24 mouse cellular contexts compared by ENCODE assay signal in the genomic region with DNA sequence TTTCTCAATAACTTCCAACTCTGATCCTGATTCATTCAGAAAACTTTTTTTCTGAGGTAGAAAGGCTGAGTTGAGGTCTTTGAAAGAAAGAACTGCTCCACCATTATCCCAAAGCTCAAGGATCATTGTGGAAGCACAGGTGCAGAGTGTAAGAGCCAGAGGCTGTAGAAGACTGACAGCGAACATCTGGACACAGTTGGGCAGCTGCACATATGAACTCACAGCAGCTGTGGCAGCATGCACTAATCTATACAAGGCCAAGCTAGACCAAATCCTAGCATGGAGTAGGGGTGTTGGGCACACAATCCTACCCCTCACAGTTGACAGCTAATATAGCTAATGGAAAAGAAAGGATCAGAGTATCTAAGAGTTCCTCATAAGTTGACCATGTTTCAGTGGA.
"Had no signal": no experiment of that assay in that cellular context is flagged by ENCODE, and none has a peak within 500 bp of the region (broad histone marks: within the 10 kb centered on the region; RNA-seq: fewer than 3 reads in every experiment).

No protein-coding gene starts in this region.

- ATAC-seq: hindbrain, postnatal 0 days; intestine, embryonic 16.5 days; liver, embryonic 12.5 days had no signal

- H3K9me3 ChIP-seq: heart, embryonic 13.5 days; heart, embryonic 15.5 days; hindbrain, embryonic 13.5 days; hindbrain, embryonic 15.5 days; kidney, embryonic 15.5 days; limb, embryonic 15.5 days; liver, embryonic 12.5 days had no signal

- DNase-seq: gastrocnemius, postnatal 14 days; gastrocnemius, postnatal 36 days; heart, adult 11 months; heart, adult 2 months; heart, postnatal 14 days; heart, postnatal 36 days; kidney, adult 11 months; kidney, adult 2 months; kidney, adult 9 months; kidney, postnatal 14 days; kidney, postnatal 36 days had no signal

- H3K9ac ChIP-seq: heart, embryonic 13.5 days; heart, embryonic 15.5 days; hindbrain, embryonic 13.5 days; hindbrain, embryonic 15.5 days; kidney, embryonic 15.5 days; limb, embryonic 15.5 days; liver, embryonic 12.5 days; liver, embryonic 14.5 days had no signal

- H3K4me1 ChIP-seq: heart, embryonic 13.5 days; heart, embryonic 15.5 days; hindbrain, embryonic 13.5 days; hindbrain, embryonic 15.5 days; kidney, embryonic 15.5 days; limb, embryonic 15.5 days; liver, embryonic 12.5 days had no signal

- H3K27me3 ChIP-seq: heart, embryonic 13.5 days; heart, embryonic 15.5 days; hindbrain, embryonic 13.5 days; hindbrain, embryonic 15.5 days; kidney, embryonic 15.5 days; limb, embryonic 15.5 days; liver, embryonic 12.5 days had no signal

- H3K4me2 ChIP-seq: heart, embryonic 11.5 days; heart, embryonic 13.5 days; heart, embryonic 15.5 days; hindbrain, embryonic 13.5 days; hindbrain, embryonic 15.5 days; kidney, embryonic 15.5 days; limb, embryonic 15.5 days; liver, embryonic 12.5 days had no signal

- H3K27ac ChIP-seq: heart, adult 2 months; heart, embryonic 13.5 days; heart, embryonic 15.5 days; hindbrain, embryonic 13.5 days; hindbrain, embryonic 15.5 days; hindbrain, postnatal 0 days; kidney, embryonic 15.5 days; kidney, postnatal 0 days; left cerebral cortex, adult 2 months; limb, embryonic 15.5 days; liver, embryonic 12.5 days; liver, embryonic 14.5 days had no signal

- H3K4me3 ChIP-seq: heart, adult 2 months; heart, embryonic 13.5 days; heart, embryonic 15.5 days; hindbrain, embryonic 13.5 days; hindbrain, embryonic 15.5 days; kidney, embryonic 15.5 days; left cerebral cortex, adult 2 months; limb, embryonic 15.5 days; liver, embryonic 12.5 days had no signal

- H3K36me3 ChIP-seq: heart, embryonic 13.5 days; heart, embryonic 15.5 days; hindbrain, embryonic 13.5 days; hindbrain, embryonic 15.5 days; kidney, embryonic 15.5 days; limb, embryonic 15.5 days; liver, embryonic 12.5 days had no signal
